Mouse (Mus musculus) neural tube, embryonic 13.5 days (tissue): ENCODE measurements around the gene Krt76. TPM values are rescaled to one million over a fixed set of nuclear protein-coding genes. Genes with fewer than 3 reads are reported as not detected.

Experiments
- ATAC-seq: fragments of 200-750 bp; cut with Nextera tagmentation; 2 replicates; pipeline ENCODE4 v1.8.0; 2017; ENCODE audit warnings: low read depth, mild to moderate bottlenecking, moderate TSS enrichment, moderate library complexity
- H3K27ac ChIP-seq: fragments of 300-500 bp; sonication (generic); replicated peaks from 2 replicates; pipeline ENCODE4 v1.5.1; 2015; ENCODE audit warnings: moderate library complexity, mild to moderate bottlenecking, inconsistent platforms
- H3K27me3 ChIP-seq: fragments of 300-500 bp; sonication (generic); 2 replicates; pipeline ENCODE4 v1.6.1; 2015; ENCODE audit warnings: mild to moderate bottlenecking, inconsistent platforms
- H3K36me3 ChIP-seq: fragments of 300-500 bp; sonication (generic); 2 replicates; pipeline ENCODE4 v1.6.1; 2015; ENCODE audit warnings: mild to moderate bottlenecking, inconsistent platforms
- H3K4me1 ChIP-seq: fragments of 300-500 bp; sonication (generic); replicated peaks from 2 replicates; pipeline ENCODE4 v1.6.1; 2015; ENCODE audit warnings: inconsistent platforms
- H3K4me2 ChIP-seq: fragments of 300-500 bp; sonication (generic); 2 replicates; pipeline ENCODE4 v1.6.1; 2015; ENCODE audit warnings: inconsistent platforms, mild to moderate bottlenecking, moderate library complexity
- H3K4me3 ChIP-seq: fragments of 300-500 bp; sonication (generic); 2 replicates; pipeline ENCODE4 v1.5.1; 2015; ENCODE audit warnings: mild to moderate bottlenecking, inconsistent platforms
- H3K9ac ChIP-seq: fragments of 300-500 bp; sonication (generic); 2 replicates; pipeline ENCODE4 v1.6.1; 2015; ENCODE audit warnings: moderate library complexity, mild to moderate bottlenecking, inconsistent platforms
- H3K9me3 ChIP-seq: fragments of 300-500 bp; sonication (generic); 2 replicates; pipeline ENCODE4 v1.6.1; 2016; ENCODE audit warnings: inconsistent platforms
- WGBS: fragments of 180-500 bp; shearing (Covaris S2); methylation state at CpG from one replicate; pipeline ENCODE4 v1.1.7; 2015; 5-methylcytosine and 5-hydroxymethylcytosine counted together
- microRNA-seq: library from miRNA; unstranded; fragments of <30 nt; microRNA quantifications from one replicate; pipeline ENCODE4, GENCODE M21; 2016
- polyA plus RNA-seq: library from polyadenylated mRNA; unstranded; fragments of >200 nt; fragmentation: Nextera tagmentation; extraction: Ambion mirVana; gene quantifications from 2 replicates; pipeline ENCODE4 v1.2.1, GENCODE M21; 2015

Krt76 gene
- polyA plus RNA-seq, 1 experiment from 2014 or later = not detected

DNA sequence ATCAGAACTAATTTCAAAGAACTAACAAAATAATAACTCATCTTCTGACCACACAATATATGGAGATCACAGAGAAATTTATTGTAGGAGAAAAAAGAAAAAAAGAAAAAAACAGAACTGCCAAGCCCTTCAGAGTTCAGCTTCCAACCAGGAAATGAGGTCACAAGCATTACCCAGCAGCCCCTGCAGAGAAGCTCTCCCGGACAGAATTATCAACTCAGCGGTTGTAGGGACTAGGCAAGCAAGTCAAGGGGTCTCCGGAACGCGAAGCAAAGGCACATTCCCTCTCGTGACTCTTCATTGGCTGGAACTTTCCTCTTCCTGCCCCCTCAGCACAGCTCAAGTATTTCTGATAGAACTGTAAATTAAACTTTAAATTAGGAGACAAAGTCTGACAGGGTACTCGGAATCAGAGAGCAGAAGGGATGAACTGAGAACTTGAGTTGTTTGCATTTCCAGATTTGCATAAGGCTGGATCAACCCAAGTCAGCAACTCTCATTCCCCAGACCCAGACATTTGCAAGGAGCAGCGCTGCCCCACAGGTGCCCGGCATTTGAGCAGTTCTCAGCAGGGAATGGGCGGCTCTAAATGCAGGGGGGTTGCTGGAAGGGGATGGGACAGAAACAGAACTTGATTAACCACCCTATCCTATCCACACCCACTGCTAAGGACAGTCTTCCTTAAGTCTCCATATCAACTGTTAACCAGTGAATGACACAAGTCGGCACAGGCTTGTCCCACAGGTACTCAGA, 33.9 kb downstream of the Krt76 start:
- peak overlapping the region; percentile 81 for H3K4me2 ChIP-seq
- peak overlapping the region; percentile 69; the same call in 1 of the 2 replicates for H3K9ac ChIP-seq
- WGBS = 3% methylated on average over 11 of the region's 11 CpGs
- no peak overlapping the region for H3K27ac ChIP-seq
- peak overlapping the region; percentile 47; the same call in 1 of the 2 replicates for H3K4me3 ChIP-seq
- H3K36me3 ChIP-seq = no peaks in the 10 kb centered on the region
- peaks cover 83% of the 10 kb centered on the region for H3K27me3 ChIP-seq
- no peak for ATAC-seq
- peaks cover 21% of the 10 kb centered on the region for H3K4me1 ChIP-seq
- no peaks in the 10 kb centered on the region for H3K9me3 ChIP-seq

DNA sequence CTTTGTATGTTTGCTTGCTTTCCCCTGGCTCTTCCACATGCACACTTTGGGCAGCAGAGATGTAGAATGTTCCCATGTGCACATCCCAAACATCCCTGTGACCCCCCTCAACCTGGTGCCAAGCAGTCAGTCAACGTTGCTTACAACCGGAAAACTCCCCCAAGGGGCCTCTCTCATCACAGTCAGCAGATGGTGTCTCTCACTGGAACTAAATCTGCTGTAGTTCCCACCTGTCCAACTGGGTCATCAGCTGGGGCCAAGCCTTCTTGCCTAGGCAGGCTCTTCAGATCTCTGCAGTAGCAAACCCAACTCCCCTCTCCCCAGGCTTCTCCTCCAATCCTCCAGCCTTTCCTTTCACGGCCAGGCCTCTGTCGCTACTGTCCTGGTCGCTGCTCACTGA, 36.0 kb downstream of the Krt76 start:
- no peak for ATAC-seq
- Histone ChIP-seq H3K9ac (no peak overlapping the region), H3K4me1 (peaks cover 27% of the 10 kb centered on the region), H3K4me3 (no peak overlapping the region), H3K27me3 (peaks cover 84% of the 10 kb centered on the region), H3K9me3 (no peaks in the 10 kb centered on the region), H3K27ac (no peak overlapping the region), H3K4me2 (no peak overlapping the region), H3K36me3 (no peaks in the 10 kb centered on the region)
- WGBS = 49% methylated on average over 5 of the region's 5 CpGs

DNA sequence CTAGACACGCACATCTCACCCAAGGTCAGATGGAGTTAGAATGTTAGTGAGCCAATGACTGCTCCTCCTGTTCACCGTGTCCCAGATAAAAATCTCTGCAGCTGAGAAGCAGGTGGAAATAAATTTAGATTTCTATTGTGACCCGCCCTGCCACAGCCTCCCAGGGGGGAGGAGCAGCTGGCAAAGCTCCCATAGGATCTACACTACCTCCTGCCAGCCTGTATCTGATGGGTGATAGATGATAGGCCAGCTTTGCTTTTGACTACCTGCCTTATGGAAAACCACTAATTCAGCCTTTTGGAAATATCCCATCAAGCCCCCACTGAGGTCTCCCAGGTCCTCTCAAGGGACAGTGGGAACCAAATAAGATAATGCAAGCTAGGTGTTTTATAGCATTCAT, 37.0 kb downstream of the Krt76 start:
- Histone ChIP-seq H3K36me3 (no peaks in the 10 kb centered on the region), H3K4me2 (no peak overlapping the region), H3K4me3 (no peak overlapping the region), H3K27ac (no peak overlapping the region), H3K27me3 (peaks cover 80% of the 10 kb centered on the region), H3K4me1 (peaks cover 27% of the 10 kb centered on the region), H3K9me3 (no peaks in the 10 kb centered on the region), H3K9ac (no peak overlapping the region)
- 62% methylated on average over 3 of the region's 3 CpGs for WGBS
- no peak for ATAC-seq

DNA sequence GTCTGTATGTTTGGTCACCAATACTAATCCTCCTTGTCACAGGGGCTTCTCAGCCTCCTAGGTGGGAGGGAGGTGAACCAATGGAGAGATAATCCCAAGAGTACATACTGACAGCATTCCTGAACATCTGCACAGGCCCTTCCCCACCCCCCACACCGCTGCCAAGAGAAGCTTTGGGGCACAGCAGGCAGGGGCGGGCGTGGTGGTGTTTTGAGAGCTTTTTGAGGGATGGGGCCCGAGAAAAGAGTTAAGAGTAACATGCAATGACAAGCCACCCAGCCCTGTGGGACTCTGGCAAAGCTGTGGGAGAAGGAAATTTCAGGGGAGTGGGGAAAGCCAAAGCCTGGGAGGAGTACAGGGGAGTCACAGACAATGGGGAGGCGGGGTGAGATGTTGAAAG, 38.4 kb downstream of the Krt76 start:
- no peak overlapping the region for H3K27ac ChIP-seq
- no peaks in the 10 kb centered on the region for H3K9me3 ChIP-seq
- no peak overlapping the region for H3K4me3 ChIP-seq
- no peaks in the 10 kb centered on the region for H3K36me3 ChIP-seq
- 17% methylated on average over 5 of the region's 5 CpGs for WGBS
- H3K9ac ChIP-seq = no peak overlapping the region
- H3K4me2 ChIP-seq = no peak overlapping the region
- peaks cover 71% of the 10 kb centered on the region for H3K27me3 ChIP-seq
- no peak for ATAC-seq
- H3K4me1 ChIP-seq = peaks cover 13% of the 10 kb centered on the region

DNA sequence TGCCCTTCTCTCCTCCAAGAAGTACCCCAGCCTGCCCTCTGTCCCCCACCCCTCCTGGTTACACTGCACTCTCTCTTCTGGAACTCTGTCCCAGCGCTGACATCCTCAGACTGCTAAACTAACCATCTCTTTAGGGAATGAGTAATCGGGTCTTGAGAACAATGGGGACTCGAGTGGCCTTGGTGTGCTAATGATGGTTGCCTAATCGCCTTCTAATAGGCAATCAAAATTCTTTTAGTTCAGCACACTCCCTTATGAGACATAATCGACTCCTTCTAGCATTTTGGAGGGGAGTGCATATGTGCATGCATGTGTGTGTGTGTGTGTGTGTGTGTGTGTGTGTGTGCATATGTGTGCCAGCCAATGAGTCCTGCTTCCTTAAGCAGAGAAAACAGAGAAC, 40.1 kb downstream of the Krt76 start:
- 5% methylated on average over 5 of the region's 5 CpGs for WGBS
- no peak overlapping the region for H3K4me2 ChIP-seq
- no peaks in the 10 kb centered on the region for H3K9me3 ChIP-seq
- no peak for ATAC-seq
- H3K36me3 ChIP-seq = no peaks in the 10 kb centered on the region
- no peak overlapping the region for H3K9ac ChIP-seq
- H3K27me3 ChIP-seq = peaks cover 64% of the 10 kb centered on the region
- peaks cover 6% of the 10 kb centered on the region; the same call in 1 of the 2 replicates for H3K4me1 ChIP-seq
- H3K27ac ChIP-seq = no peak overlapping the region
- H3K4me3 ChIP-seq = no peak overlapping the region

DNA sequence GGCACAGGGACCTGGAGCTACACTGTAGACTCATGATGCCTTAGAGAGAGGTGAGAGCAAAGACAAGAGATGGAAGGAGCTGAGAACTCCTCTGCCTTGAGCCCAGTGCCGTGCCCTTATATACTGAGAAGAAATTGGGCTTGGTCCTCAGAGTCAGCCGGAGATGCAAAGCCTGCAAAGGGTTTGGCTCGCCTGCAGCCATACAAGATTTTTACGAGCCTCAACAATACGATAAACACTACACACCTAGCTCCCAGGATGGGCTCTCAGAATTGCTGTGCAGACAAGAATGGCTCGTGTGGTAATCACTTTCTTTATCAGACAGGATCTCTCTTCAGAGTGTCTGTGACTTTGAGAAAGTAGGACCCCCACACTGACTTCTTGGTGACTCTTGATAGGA, 42.0 kb downstream of the Krt76 start, which contains the start of gene Krt1:
Gene Krt1, minus strand, starts transcription at position 101 of the 400 bp plus-strand sequence.
- Histone ChIP-seq H3K27ac (no peak within 1 kb of the TSS), H3K4me3 (no peak within 1 kb of the TSS), H3K27me3 (peaks cover 62% of the 10 kb centered on the region), H3K9ac (no peak within 1 kb of the TSS), H3K4me2 (no peak within 1 kb of the TSS), H3K9me3 (no peaks in the 10 kb centered on the region), H3K36me3 (no peaks in the 10 kb centered on the region), H3K4me1 (peaks cover 13% of the 10 kb centered on the region; the same call in 1 of the 2 replicates)
- 86% methylated on average over 6 of the region's 6 CpGs for WGBS
- ATAC-seq = no peak

DNA sequence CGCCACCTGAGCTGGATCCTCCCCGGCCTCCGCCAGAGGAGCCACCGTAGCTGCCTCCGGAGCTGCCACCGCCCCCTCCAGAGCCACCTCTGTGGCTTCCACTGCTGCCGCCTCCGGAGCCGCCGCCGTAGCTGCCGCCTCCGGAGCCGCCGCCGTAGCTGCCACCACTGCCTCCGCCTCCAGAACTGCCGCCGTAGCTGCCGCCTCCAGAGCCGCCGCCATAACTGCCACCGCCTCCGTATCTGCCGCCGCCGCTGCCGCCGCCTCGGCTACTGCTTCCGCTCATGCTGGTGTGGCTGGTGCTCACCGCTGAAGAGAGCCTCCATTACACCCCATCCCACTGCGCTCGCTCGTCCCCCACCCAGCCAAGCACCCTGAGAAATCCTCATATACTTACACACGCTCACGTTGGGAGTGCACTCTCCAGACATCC, 46.7 kb downstream of the Krt76 start:
- Histone ChIP-seq H3K4me1 (peaks cover 15% of the 10 kb centered on the region; the same call in 1 of the 2 replicates), H3K9me3 (no peaks in the 10 kb centered on the region), H3K4me3 (peak overlapping the region; percentile 50), H3K27ac (peak overlapping the region; percentile 88), H3K4me2 (peak overlapping the region; percentile 69), H3K9ac (peak overlapping the region; percentile 82), H3K27me3 (peaks cover 35% of the 10 kb centered on the region), H3K36me3 (no peaks in the 10 kb centered on the region)
- 1% methylated on average over 37 of the region's 37 CpGs for WGBS
- ATAC-seq = peak; percentile 85

DNA sequence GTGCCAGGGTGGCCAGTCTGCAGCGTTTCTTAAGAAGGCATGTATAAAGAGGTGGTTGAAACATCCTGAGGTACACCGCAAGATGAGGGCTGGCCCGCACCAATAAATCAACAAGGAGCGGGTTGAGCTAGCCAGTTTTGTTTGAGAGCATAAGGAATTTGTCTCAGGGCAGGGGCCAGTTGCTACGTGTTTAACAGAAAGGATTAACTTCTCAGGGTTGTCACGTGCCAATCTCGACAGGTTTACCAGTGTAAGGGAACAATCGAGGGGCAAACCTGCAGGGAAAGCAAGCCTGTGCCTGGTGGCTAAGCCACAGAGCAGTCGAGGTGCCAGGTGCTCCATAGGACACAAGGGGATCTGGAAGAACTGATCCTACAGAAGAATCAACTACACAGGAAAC, 49.5 kb downstream of the Krt76 start:
- no peak overlapping the region for H3K4me3 ChIP-seq
- H3K27ac ChIP-seq = no peak overlapping the region
- H3K27me3 ChIP-seq = peaks cover 26% of the 10 kb centered on the region
- 73% methylated on average over 9 of the region's 9 CpGs for WGBS
- no peak overlapping the region for H3K4me2 ChIP-seq
- H3K9ac ChIP-seq = no peak overlapping the region
- ATAC-seq = no peak
- H3K4me1 ChIP-seq = peaks cover 15% of the 10 kb centered on the region; the same call in 1 of the 2 replicates
- H3K36me3 ChIP-seq = no peaks in the 10 kb centered on the region
- no peaks in the 10 kb centered on the region for H3K9me3 ChIP-seq

DNA sequence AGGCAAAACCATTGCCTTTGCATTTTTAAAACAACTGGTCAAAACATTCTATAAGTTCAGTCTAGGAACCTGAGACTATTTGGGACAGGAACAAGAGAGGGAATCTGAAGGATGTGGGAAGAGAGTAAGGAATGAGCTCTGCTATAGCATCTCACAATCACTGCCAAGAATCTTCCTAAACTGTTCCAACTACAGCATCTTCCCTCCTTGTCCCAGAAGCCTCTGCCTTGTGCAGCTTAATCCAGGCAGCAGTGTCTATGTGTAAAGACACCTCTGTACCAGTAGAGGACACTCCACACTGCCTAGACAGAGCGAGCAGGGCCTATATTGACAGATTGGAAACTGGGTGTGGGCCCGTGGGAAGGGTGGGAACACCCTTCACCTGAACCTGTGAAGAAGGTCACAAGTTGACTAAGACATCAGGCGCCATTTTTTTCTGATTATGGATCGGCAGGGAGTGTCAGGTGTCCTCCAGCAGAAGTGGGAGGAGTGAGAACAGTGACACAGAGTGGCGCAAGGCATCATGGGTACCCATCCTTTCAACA, 57.9 kb downstream of the Krt76 start:
- ATAC-seq = no peak
- Histone ChIP-seq H3K27me3 (no peaks in the 10 kb centered on the region), H3K4me3 (no peak overlapping the region), H3K9me3 (no peaks in the 10 kb centered on the region), H3K9ac (no peak overlapping the region), H3K27ac (no peak overlapping the region), H3K4me2 (no peak overlapping the region), H3K36me3 (no peaks in the 10 kb centered on the region), H3K4me1 (no peaks in the 10 kb centered on the region)
- 67% methylated on average over 5 of the region's 5 CpGs for WGBS

Small RNA genes within 50 kb of the gene (microRNA-seq; reads per million reads assigned to microRNA genes)
- not detected for gene Gm44356

Other genes with a start within 250 kb of the Krt76 start
- gene Gm5478, start 245.5 kb downstream of the Krt76 start, polyA plus RNA-seq = not detected in 2 replicates
- not detected in 2 replicates for gene Krt6b, start 212.6 kb downstream of the Krt76 start, polyA plus RNA-seq
- 0.12 TPM in 1 of 2 replicates, not detected in the other for gene Krt6a, start 198.6 kb downstream of the Krt76 start, polyA plus RNA-seq
- 1.1 and 4.4 TPM in 2 replicates for gene Krt5, start 180.0 kb downstream of the Krt76 start, polyA plus RNA-seq
- gene Krt71, start 149.8 kb downstream of the Krt76 start, polyA plus RNA-seq = 0.34 TPM in 1 of 2 replicates, not detected in the other
- not detected in 2 replicates for gene Krt72, start 106.5 kb downstream of the Krt76 start, polyA plus RNA-seq
- 0.43 and 0.44 TPM in 2 replicates for gene Krt73, start 90.6 kb downstream of the Krt76 start, polyA plus RNA-seq
- gene Krt2, start 74.8 kb downstream of the Krt76 start, polyA plus RNA-seq = not detected in 2 replicates
- 7.0 and 8.6 TPM in 2 replicates for gene Krt1, start 42.1 kb downstream of the Krt76 start, polyA plus RNA-seq
- gene Krt77, start 23.2 kb downstream of the Krt76 start, polyA plus RNA-seq = 0.12 and 0.13 TPM in 2 replicates
- 0.11 TPM in 1 of 2 replicates, not detected in the other for gene Krt4, start 31.8 kb upstream of the Krt76 start, polyA plus RNA-seq
- 0.32 TPM in 2 replicates for gene Krt79, start 47.4 kb upstream of the Krt76 start, polyA plus RNA-seq
- not detected in 2 replicates for gene Krt78, start 61.4 kb upstream of the Krt76 start, polyA plus RNA-seq
- gene Krt8, start 111.6 kb upstream of the Krt76 start, polyA plus RNA-seq = 0.82 and 4.3 TPM in 2 replicates
- 1.4 and 3.8 TPM in 2 replicates for gene Krt18, start 135.3 kb upstream of the Krt76 start, polyA plus RNA-seq
- gene Eif4b, start 180.9 kb upstream of the Krt76 start, polyA plus RNA-seq = 81.2 and 90.3 TPM in 2 replicates
- 10.5 and 15.9 TPM in 2 replicates for gene Tns2, start 207.5 kb upstream of the Krt76 start, polyA plus RNA-seq
- 54.1 and 55.9 TPM in 2 replicates for gene Spryd3, start 243.3 kb upstream of the Krt76 start, polyA plus RNA-seq